Mouse (Mus musculus) intestine, embryonic 16.5 days (tissue): Measurements from ENCODE around the gene Mast3. TPM values are rescaled to one million over a fixed set of nuclear protein-coding genes. Genes with fewer than 3 reads are reported as not detected.

Experiments
- ATAC-seq: fragments of 200-750 bp; cut with Nextera tagmentation; 2 replicates; pipeline ENCODE4 v1.8.0; 2017; ENCODE audit warnings: moderate TSS enrichment, moderate library complexity
- H3K27ac ChIP-seq: fragments of 300-500 bp; sonication (generic); 2 replicates; pipeline ENCODE4 v1.5.1; 2014; ENCODE audit warnings: mild to moderate bottlenecking, low read length
- H3K27me3 ChIP-seq: fragments of 300-500 bp; sonication (generic); replicated peaks from 2 replicates; pipeline ENCODE4 v1.6.1; 2014; ENCODE audit warnings: low read length, control low read depth, mixed read lengths; ENCODE audit not compliant: control insufficient read depth, insufficient read depth
- H3K36me3 ChIP-seq: fragments of 300-500 bp; sonication (generic); 2 replicates; pipeline ENCODE4 v1.6.1; 2014; ENCODE audit warnings: low read length, control low read depth; ENCODE audit not compliant: control insufficient read depth, insufficient read depth
- H3K4me1 ChIP-seq: fragments of 300-500 bp; sonication (generic); 2 replicates; pipeline ENCODE4 v1.6.1; 2014; ENCODE audit warnings: low read length, control low read depth, mixed read lengths; ENCODE audit not compliant: control insufficient read depth, insufficient read depth
- H3K4me2 ChIP-seq: fragments of 300-500 bp; sonication (generic); 2 replicates; pipeline ENCODE4 v1.6.1; 2014; ENCODE audit warnings: low read depth, low read length, control low read depth
- H3K4me3 ChIP-seq: fragments of 300-500 bp; sonication (generic); 2 replicates; pipeline ENCODE4 v1.5.1; 2014; ENCODE audit warnings: mild to moderate bottlenecking, low read length
- H3K9ac ChIP-seq: fragments of 300-500 bp; sonication (generic); 2 replicates; pipeline ENCODE4 v1.6.1; 2014; ENCODE audit warnings: low read depth, low read length
- H3K9me3 ChIP-seq: fragments of 300-500 bp; sonication (generic); 2 replicates; pipeline ENCODE4 v1.6.1; 2016; ENCODE audit warnings: low read length, control low read depth; ENCODE audit not compliant: control insufficient read depth
- WGBS: fragments of 180-500 bp; shearing (Covaris S2); extraction: QIAGEN DNeasy Blood & Tissue Kit; methylation state at CpG from one replicate; pipeline ENCODE4 v1.1.7; 2014; 5-methylcytosine and 5-hydroxymethylcytosine counted together
- polyA plus RNA-seq: library from polyadenylated mRNA; unstranded; fragments of >200 nt; fragmentation: Nextera tagmentation; extraction: Ambion mirVana; gene quantifications from 2 replicates; pipeline ENCODE4 v1.2.1, GENCODE M21; 2015

Mast3 gene
- polyA plus RNA-seq, 1 experiment from 2014 or later: 12.9 TPM

DNA sequence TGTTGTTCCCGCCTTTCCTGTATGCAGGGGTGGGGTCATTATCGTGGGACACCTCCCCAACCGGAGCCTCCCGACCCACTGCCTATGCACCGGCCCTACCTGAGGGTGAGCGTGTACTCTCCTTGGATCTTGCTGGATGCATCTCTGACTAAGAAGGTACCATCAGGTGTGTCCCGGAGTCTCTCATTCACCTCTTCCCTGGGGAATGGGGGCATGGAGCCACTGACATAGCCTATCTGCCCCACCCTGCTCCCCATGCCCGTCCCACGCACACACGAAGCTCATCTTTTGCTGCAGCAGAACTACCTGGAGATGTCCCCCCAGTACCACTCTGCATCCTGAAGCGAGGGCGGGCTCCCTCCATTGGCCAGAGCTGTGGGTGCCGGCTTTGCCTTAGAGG lies 34.1 kb downstream of the Mast3 start:
- no peak overlapping the region for H3K27ac ChIP-seq
- H3K9me3 ChIP-seq: no peaks in the 10 kb centered on the region
- H3K36me3 ChIP-seq: peaks cover 29% of the 10 kb centered on the region

DNA sequence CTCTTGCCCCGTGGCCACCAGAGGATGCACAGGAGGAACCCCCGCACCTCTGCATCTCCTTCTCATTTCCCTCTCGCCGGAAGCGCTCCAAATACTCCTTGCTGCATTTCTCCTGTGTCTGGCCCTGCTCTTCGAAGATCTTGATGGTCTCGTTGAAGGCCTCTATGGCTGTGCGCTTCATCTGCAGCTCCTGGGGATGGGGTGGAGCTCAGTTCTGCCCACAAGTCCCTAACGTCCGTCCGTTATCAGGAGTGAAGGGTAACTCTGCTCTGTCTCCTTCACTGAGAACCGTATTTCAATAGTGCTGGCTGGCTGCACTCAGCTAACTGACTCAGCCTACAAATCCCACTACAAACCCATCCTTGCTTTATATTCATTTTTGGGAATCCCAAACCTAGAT lies 35.0 kb downstream of the Mast3 start:
- H3K9ac ChIP-seq: no peak overlapping the region
- H3K4me1 ChIP-seq: peaks cover 36% of the 10 kb centered on the region
- H3K36me3 ChIP-seq: peaks cover 29% of the 10 kb centered on the region
- H3K9me3 ChIP-seq: no peaks in the 10 kb centered on the region
- H3K27me3 ChIP-seq: no peaks in the 10 kb centered on the region
- ATAC-seq: no peak
- no peak overlapping the region for H3K27ac ChIP-seq
- no peak overlapping the region for H3K4me2 ChIP-seq
- WGBS: 76% methylated on average over 12 of the region's 12 CpGs
- no peak overlapping the region for H3K4me3 ChIP-seq

More for the DNA sequence above, 34.1 kb downstream of the Mast3 start:
- Histone ChIP-seq H3K27me3 (no peaks in the 10 kb centered on the region), H3K4me2 (no peak overlapping the region), H3K9ac (no peak overlapping the region), H3K4me1 (peaks cover 43% of the 10 kb centered on the region), H3K4me3 (no peak overlapping the region)
- WGBS: 95% methylated on average over 13 of the region's 13 CpGs
- ATAC-seq: no peak

DNA sequence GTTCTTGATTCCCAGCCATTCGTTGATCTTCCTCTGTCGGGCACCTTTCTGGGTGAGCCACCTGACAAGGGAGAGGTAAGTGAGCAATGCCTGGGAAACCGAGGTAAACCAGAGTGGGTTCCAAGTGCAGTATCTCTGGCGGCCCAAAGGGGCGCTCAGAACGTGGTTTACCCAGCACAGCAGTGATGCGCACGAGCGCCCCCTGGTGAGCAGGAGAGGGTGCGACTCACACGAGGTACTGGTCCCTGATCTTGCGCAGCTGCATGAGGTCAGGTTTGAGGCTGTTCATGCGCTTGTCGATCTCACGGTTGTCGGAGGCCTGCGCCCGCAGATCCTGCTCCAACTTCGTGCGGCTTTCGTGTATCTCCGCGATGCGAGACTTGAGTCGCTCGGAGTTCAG lies 35.5 kb downstream of the Mast3 start:
- Histone ChIP-seq H3K4me2 (no peak overlapping the region), H3K27me3 (no peaks in the 10 kb centered on the region), H3K36me3 (peaks cover 29% of the 10 kb centered on the region), H3K9ac (no peak overlapping the region), H3K4me3 (no peak overlapping the region), H3K4me1 (peaks cover 32% of the 10 kb centered on the region), H3K9me3 (no peaks in the 10 kb centered on the region), H3K27ac (no peak overlapping the region)
- 7% methylated on average over 26 of the region's 26 CpGs for WGBS
- peak; percentile 40 for ATAC-seq

DNA sequence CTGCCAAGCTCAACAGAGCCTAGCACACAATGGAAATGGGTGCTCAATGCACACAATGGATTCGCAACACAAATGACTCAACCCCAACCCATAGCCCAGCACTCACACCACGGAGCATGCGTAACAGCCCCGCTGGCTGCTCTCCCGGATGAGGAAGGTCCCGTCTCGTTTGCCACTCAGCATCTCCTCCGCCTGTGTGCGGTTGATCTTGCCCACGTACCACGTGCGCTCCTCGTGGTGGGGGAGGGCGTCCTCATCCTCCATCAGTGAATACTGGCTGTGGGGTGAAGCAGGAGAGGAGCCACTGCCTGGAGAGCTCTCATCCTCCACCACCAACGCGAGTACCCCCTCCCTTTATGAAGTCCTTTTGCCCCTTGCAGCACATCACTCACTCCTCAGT lies 35.9 kb downstream of the Mast3 start:
- WGBS: 85% methylated on average over 16 of the region's 16 CpGs

DNA sequence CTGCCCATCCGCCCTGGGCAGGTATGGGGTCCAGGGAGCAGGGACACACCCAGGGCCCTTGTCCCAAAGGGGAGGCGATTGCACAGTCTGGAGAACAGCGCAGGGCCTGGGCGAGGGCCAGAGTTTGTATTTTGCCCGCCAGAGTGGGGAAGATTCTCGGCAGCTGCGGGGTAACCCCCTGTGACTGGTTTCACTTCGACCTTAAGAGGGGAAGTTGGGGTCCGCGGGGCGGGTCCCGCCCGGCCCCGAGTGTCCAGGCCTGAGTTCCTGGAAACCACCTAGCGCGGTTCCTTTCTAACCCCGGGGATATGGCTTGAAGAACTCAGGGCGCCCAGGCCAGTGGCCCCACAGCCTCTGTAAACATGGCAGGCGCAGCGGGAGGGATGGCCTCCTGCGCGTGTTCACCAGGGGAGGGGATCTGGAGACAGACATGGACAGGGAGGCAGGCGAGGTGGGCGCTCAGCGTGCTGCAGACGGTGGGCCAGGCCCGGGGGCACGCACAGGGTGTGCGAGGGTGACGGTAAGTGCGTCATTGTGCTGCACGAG lies 36.5 kb downstream of the Mast3 start:
- H3K9me3 ChIP-seq: no peaks in the 10 kb centered on the region
- H3K27ac ChIP-seq: no peak overlapping the region
- WGBS: 92% methylated on average over 32 of the region's 32 CpGs
- H3K9ac ChIP-seq: no peak overlapping the region
- peaks cover 25% of the 10 kb centered on the region for H3K4me1 ChIP-seq
- H3K4me3 ChIP-seq: no peak overlapping the region
- no peak overlapping the region for H3K4me2 ChIP-seq
- H3K36me3 ChIP-seq: peaks cover 31% of the 10 kb centered on the region
- ATAC-seq: no peak
- H3K27me3 ChIP-seq: no peaks in the 10 kb centered on the region

More for the DNA sequence above, 35.9 kb downstream of the Mast3 start:
- Histone ChIP-seq H3K9ac (no peak overlapping the region), H3K9me3 (no peaks in the 10 kb centered on the region), H3K36me3 (peaks cover 29% of the 10 kb centered on the region), H3K27ac (no peak overlapping the region), H3K27me3 (no peaks in the 10 kb centered on the region), H3K4me3 (no peak overlapping the region), H3K4me2 (no peak overlapping the region), H3K4me1 (peaks cover 28% of the 10 kb centered on the region)
- ATAC-seq: no peak

DNA sequence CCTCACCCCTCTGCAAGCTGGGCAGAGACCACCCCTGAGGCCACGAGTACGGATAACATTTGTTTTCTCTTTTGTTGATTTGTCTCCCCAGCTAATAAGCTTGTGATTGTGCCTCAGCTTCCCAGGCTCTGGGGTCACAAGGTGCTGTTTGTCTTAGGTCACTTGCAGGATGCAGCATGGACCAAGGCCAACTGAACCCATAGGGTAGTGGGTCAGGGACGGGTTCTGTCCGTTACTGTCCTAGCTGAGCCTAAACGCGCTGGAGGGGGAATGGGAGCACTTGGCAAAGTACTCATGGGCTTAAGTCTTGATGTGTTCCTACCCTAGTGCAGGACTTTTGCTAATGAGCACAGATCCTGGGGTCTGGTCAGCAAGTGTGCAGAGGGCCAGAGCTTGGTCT lies 37.4 kb downstream of the Mast3 start:
- Histone ChIP-seq H3K9me3 (no peaks in the 10 kb centered on the region), H3K9ac (no peak overlapping the region), H3K4me1 (peaks cover 17% of the 10 kb centered on the region), H3K27ac (no peak overlapping the region), H3K36me3 (peaks cover 31% of the 10 kb centered on the region), H3K27me3 (no peaks in the 10 kb centered on the region), H3K4me2 (no peak overlapping the region), H3K4me3 (no peak overlapping the region)
- no peak for ATAC-seq
- WGBS: 90% methylated on average over 6 of the region's 6 CpGs

DNA sequence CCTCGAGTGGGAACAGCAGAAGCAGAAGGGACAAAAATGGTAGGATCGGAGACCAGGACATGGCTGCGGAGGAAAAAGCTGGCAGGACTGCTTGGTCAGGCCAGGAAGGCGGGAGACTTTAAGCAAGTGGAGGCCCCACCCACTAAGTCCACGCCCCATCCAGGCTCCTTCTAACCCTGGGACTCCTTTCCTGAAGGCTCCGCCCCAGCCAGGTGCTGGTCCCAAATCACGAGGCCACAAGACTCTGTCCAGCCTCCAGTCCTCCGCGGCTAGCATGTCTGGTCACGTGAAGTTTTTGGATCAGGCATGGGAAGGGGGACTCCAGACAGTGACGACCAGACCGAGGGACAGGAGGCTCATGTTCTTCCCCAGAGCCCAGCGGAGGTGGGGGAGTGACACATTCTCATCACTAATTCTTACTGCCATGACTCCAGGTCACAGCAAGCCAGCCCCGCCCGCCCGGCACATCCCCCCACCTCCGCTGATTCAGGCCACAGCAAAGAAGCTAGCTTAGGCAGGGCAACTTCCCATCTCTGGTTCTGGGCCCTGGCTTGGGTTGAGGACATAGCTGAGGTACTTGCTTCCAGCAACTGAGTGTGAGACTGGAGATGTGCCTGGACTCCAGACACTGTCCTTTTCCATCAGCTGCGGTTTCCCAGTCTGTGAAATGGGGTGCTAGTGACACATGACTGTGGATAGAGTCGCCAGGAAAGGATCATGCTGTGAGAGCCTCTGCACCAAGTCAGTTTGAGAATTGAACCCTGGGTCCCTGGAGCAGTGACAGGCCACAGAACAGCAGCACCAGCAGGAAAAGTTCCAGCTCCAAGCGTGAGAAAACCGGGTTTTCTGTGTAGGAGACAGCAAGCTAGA lies 38.0 kb downstream of the Mast3 start:
- H3K4me3 ChIP-seq: peak overlapping the region; percentile 66
- 10% methylated on average over 21 of the region's 21 CpGs for WGBS
- peak overlapping the region; percentile 91 for H3K27ac ChIP-seq
- no peaks in the 10 kb centered on the region for H3K27me3 ChIP-seq
- H3K4me1 ChIP-seq: peaks cover 13% of the 10 kb centered on the region
- peak overlapping the region; percentile 92 for H3K4me2 ChIP-seq
- ATAC-seq: peak; percentile 59
- peaks cover 28% of the 10 kb centered on the region for H3K36me3 ChIP-seq
- H3K9me3 ChIP-seq: no peaks in the 10 kb centered on the region
- H3K9ac ChIP-seq: peak overlapping the region; percentile 82

DNA sequence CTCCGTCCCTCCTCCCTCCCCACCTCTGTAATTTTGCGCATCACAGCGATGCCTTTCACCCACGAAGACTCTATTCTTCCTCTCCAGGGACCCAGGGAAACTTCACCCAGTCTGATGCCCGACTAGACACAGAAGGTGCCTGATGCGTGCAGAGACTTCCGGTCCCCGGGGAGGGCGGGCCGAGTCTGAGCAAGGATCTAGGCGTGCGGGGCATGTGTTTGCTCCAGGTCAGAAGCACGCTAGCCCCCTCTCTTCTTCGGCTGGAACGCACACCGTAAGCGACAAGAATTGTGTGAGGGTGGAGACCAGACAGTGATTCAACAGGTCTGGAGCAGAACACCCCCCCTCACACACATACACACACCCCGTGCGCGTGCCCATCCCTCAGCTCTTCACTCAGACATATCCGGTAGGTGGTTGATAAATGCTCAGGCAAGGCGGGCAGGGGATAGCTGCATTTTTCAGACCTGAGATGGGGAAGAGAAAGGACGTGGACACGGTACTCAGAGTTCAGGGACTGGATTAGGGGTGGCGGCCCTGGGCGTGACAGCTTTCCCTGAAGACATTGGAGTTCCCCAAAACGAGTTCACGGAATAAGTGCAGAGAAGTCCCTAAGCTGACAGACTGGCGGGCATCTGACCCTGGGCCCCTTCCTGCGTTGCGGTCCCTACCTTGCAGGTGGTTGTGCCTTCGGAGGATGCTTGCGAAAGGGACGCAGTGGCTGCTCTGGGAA lies 38.9 kb downstream of the Mast3 start:
- WGBS: 2% methylated on average over 34 of the region's 34 CpGs

DNA sequence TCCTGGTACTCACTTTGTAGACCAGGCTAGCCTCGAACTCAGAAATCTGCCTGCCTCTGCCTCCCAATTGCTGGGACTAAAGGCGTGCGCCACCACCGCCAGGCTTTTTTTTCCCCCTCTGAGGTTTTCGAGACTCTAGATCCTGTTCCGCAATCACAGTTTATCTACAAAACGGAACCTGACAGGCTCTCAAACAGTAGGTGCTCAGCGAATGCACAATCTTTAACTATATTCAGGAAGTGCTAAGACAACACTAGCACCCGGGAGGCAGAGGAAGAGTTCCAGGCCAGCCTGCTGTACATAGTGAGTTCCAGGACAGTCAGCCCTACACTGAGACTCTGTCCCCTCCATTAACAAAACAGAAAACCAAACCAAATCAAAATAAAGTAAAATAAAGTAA lies 39.5 kb downstream of the Mast3 start:
- H3K27me3 ChIP-seq: no peaks in the 10 kb centered on the region
- no peak for ATAC-seq
- H3K27ac ChIP-seq: peak overlapping the region; percentile 91
- H3K9ac ChIP-seq: peak overlapping the region; percentile 82
- H3K36me3 ChIP-seq: peaks cover 15% of the 10 kb centered on the region
- no peaks in the 10 kb centered on the region for H3K9me3 ChIP-seq
- peak overlapping the region; percentile 66 for H3K4me3 ChIP-seq
- peak overlapping the region; percentile 92 for H3K4me2 ChIP-seq
- 69% methylated on average over 9 of the region's 9 CpGs for WGBS
- peaks cover 13% of the 10 kb centered on the region for H3K4me1 ChIP-seq

More for the DNA sequence above, 38.9 kb downstream of the Mast3 start:
- Histone ChIP-seq H3K9ac (peak overlapping the region; percentile 82), H3K4me1 (peaks cover 13% of the 10 kb centered on the region), H3K27me3 (no peaks in the 10 kb centered on the region), H3K9me3 (no peaks in the 10 kb centered on the region), H3K36me3 (peaks cover 22% of the 10 kb centered on the region), H3K4me3 (peak overlapping the region; percentile 66), H3K27ac (peak overlapping the region; percentile 91), H3K4me2 (peak overlapping the region; percentile 92)
- ATAC-seq: 0 out of 2 replicates have a peak, but pooled peaks have one; percentile 3
